Mouse (Mus musculus) stomach, embryonic 14.5 days (tissue): Measurements from ENCODE around the gene Crlf2. TPM values are rescaled to one million over a fixed set of nuclear protein-coding genes. Genes with fewer than 3 reads are reported as not detected.

Experiments
- ATAC-seq: fragments of 200-750 bp; cut with Nextera tagmentation; 2 replicates; pipeline ENCODE4 v1.8.0; 2017; ENCODE audit warnings: low read depth, moderate TSS enrichment; ENCODE audit not compliant: insufficient number of reproducible peaks, insufficient read depth, low FRiP score
- H3K27ac ChIP-seq: fragments of 300-500 bp; sonication (generic); 2 replicates; pipeline ENCODE4 v1.5.1; 2014; ENCODE audit warnings: mild to moderate bottlenecking, low read length, moderate library complexity, mixed read lengths
- H3K27me3 ChIP-seq: fragments of 300-500 bp; sonication (generic); 2 replicates; pipeline ENCODE4 v1.6.1; 2014; ENCODE audit warnings: low read length, control low read depth, mixed read lengths; ENCODE audit not compliant: control insufficient read depth, insufficient read depth
- H3K36me3 ChIP-seq: fragments of 300-500 bp; sonication (generic); 2 replicates; pipeline ENCODE4 v1.6.1; 2014; ENCODE audit warnings: mild to moderate bottlenecking, control low read depth, low read length, moderate library complexity, mixed read lengths; ENCODE audit not compliant: control insufficient read depth, insufficient read depth
- H3K4me1 ChIP-seq: fragments of 300-500 bp; sonication (generic); 2 replicates; pipeline ENCODE4 v1.6.1; 2014; ENCODE audit warnings: low read length, control low read depth, mixed read lengths; ENCODE audit not compliant: control insufficient read depth, insufficient read depth
- H3K4me2 ChIP-seq: fragments of 300-500 bp; sonication (generic); replicated peaks from 2 replicates; pipeline ENCODE4 v1.6.1; 2014; ENCODE audit warnings: low read depth, low read length, control low read depth
- H3K4me3 ChIP-seq: fragments of 300-500 bp; sonication (generic); 2 replicates; pipeline ENCODE4 v1.5.1; 2014; ENCODE audit warnings: low read depth, low read length, control low read depth
- H3K9ac ChIP-seq: fragments of 300-500 bp; sonication (generic); replicated peaks from 2 replicates; pipeline ENCODE4 v1.6.1; 2014; ENCODE audit warnings: low read depth, mild to moderate bottlenecking, control low read depth, low read length, moderate library complexity, mixed read lengths
- H3K9me3 ChIP-seq: fragments of 300-500 bp; sonication (generic); 2 replicates; pipeline ENCODE4 v1.6.1; 2016; ENCODE audit warnings: low read depth, low read length, control low read depth; ENCODE audit not compliant: control insufficient read depth
- WGBS: fragments of 180-500 bp; shearing (Covaris S2); extraction: QIAGEN DNeasy Blood & Tissue Kit; methylation state at CpG from one replicate; pipeline ENCODE4 v1.1.7; 2014; 5-methylcytosine and 5-hydroxymethylcytosine counted together
- polyA plus RNA-seq: library from polyadenylated mRNA; unstranded; fragments of >200 nt; fragmentation: Nextera tagmentation; extraction: Ambion mirVana; gene quantifications from 2 replicates; pipeline ENCODE4 v1.2.1, GENCODE M21; 2014

The Crlf2 gene
- polyA plus RNA-seq, result 8.7 and 9.6 TPM in 2 replicates

GRCm38 (mm10) chr5:109558404-109559160, at the start of gene Crlf2:
Gene Crlf2 (minus strand): TSS chr5:109558993.
- H3K4me3 ChIP-seq, result peak within 1 kb of the TSS; percentile 57
- H3K9me3 ChIP-seq, result peaks cover 27% of the 10 kb centered on the region
- no peaks in the 10 kb centered on the region for H3K4me1 ChIP-seq
- under 1% methylated on average over 65 of the region's 73 CpGs for WGBS
- no peaks in the 10 kb centered on the region for H3K27me3 ChIP-seq
- peak within 1 kb of the TSS; percentile 93 for H3K27ac ChIP-seq
- no peaks in the 10 kb centered on the region for H3K36me3 ChIP-seq
- H3K4me2 ChIP-seq, result peak within 1 kb of the TSS; percentile 40
- H3K9ac ChIP-seq, result peak within 1 kb of the TSS; percentile 18; the same call in 1 of the 2 replicates
- ATAC-seq, result peak; percentile 55

- Histone ChIP-seq H3K27me3 (no peaks in the 10 kb centered on the region), H3K9ac (no peak overlapping the region), H3K36me3 (no peaks in the 10 kb centered on the region), H3K4me1 (no peaks in the 10 kb centered on the region), H3K27ac (no peak overlapping the region), H3K4me2 (no peak overlapping the region), H3K4me3 (no peak overlapping the region), H3K9me3 (no peaks in the 10 kb centered on the region)
- 22% methylated on average over 1 of the region's 1 CpGs for WGBS
- no peak for ATAC-seq
Measured at GRCm38 (mm10) chr5:109602585-109602984, 43.8 kb upstream of the Crlf2 start.

- Histone ChIP-seq H3K36me3 (no peaks in the 10 kb centered on the region), H3K9me3 (no peaks in the 10 kb centered on the region), H3K4me3 (no peak overlapping the region), H3K27ac (no peak overlapping the region), H3K27me3 (no peaks in the 10 kb centered on the region), H3K9ac (no peak overlapping the region), H3K4me2 (no peak overlapping the region), H3K4me1 (no peaks in the 10 kb centered on the region)
- WGBS, result 9% methylated on average over 3 of the region's 3 CpGs
- 0 out of 2 replicates have a peak, but pooled peaks have one; percentile 4 for ATAC-seq
Measured at GRCm38 (mm10) chr5:109601080-109601479, 42.3 kb upstream of the Crlf2 start.

DNA sequence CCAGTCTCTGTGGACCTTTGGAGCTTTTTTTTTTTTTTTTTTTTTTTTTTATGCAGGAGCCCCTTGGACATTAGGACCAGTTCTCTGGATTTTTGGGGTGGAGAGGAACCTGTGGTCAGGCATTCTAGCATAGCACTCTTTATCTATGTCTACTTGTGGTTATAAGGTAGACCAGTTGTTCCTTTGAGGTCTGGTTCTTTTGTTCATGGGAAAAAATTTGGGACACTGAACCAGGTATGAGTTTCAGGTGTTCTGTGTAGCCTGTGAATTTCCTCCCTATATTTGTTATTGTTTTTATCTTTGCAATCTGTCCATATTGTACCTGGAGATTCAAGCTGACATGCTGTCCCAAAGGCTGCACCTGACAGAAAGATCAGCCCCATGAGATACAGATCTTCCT, 40.1 kb upstream of the Crlf2 start:
- ATAC-seq, result no peak
- Histone ChIP-seq H3K27ac (no peak overlapping the region), H3K27me3 (no peaks in the 10 kb centered on the region), H3K9me3 (no peaks in the 10 kb centered on the region), H3K36me3 (no peaks in the 10 kb centered on the region), H3K4me2 (no peak overlapping the region), H3K9ac (no peak overlapping the region), H3K4me1 (no peaks in the 10 kb centered on the region), H3K4me3 (no peak overlapping the region)

GRCm38 (mm10) chr5:109596647-109597046, 37.9 kb upstream of the Crlf2 start:
- H3K4me1 ChIP-seq, result no peaks in the 10 kb centered on the region
- WGBS, result 31% methylated on average over 5 of the region's 5 CpGs

DNA sequence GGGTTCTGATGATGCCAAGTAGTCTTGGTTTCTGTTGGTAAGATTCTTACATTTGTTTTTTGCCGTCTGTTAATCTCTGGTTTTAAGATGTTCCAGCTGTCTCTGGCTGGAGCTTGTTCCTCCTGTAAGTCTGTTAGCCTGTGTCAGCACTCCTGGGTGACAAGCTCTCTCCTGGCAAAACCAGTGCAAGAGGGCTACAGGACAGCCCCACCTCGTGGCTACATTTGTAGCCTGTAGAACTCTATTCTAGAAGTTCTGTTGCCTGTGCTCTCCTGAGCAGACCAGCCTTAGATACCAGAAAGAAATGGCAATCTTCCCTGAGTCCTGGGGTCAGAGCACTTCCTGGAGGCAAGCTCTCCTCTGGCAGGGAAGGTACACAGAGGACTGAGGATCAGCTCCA, 4.0 kb upstream of the Crlf2 start:
- Histone ChIP-seq H3K36me3 (no peaks in the 10 kb centered on the region), H3K4me3 (no peak overlapping the region), H3K4me1 (no peaks in the 10 kb centered on the region), H3K27ac (no peak overlapping the region), H3K9me3 (no peaks in the 10 kb centered on the region), H3K27me3 (no peaks in the 10 kb centered on the region), H3K9ac (no peak overlapping the region), H3K4me2 (no peak overlapping the region)
- 60% methylated on average over 2 of the region's 2 CpGs for WGBS
- no peak for ATAC-seq

More at GRCm38 (mm10) chr5:109596647-109597046, 37.9 kb upstream of the Crlf2 start:
- no peak overlapping the region for H3K4me3 ChIP-seq
- H3K36me3 ChIP-seq, result no peaks in the 10 kb centered on the region
- ATAC-seq, result no peak
- H3K27me3 ChIP-seq, result no peaks in the 10 kb centered on the region
- no peak overlapping the region for H3K9ac ChIP-seq
- no peaks in the 10 kb centered on the region; the same call in 1 of the 2 replicates for H3K9me3 ChIP-seq
- no peak overlapping the region for H3K27ac ChIP-seq
- no peak overlapping the region for H3K4me2 ChIP-seq

DNA sequence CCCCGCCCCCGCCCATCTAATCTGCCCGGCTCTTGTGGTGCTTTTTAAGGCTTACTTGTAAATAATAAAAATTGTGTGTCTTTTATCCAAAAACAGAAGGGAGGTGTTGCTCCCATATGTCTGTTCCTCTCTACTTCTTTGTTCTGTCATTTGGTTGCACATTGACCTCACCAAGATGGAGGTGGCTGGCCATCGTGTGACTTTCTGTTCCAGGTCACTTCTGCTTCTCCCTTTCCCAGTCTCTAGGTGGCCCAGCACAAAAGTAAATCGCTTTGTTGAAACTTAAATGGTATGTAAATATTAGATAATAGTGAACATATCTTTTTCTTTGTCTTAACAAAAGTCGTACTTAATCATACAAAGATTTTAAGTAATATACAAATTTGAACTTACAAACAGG, 398 bp upstream of the Crlf2 start:
- Histone ChIP-seq H3K4me3 (peak overlapping the region; percentile 57), H3K27me3 (no peaks in the 10 kb centered on the region), H3K9me3 (peaks cover 24% of the 10 kb centered on the region), H3K4me2 (peak overlapping the region; percentile 40), H3K27ac (peak overlapping the region; percentile 93; the same call in 1 of the 2 replicates), H3K4me1 (no peaks in the 10 kb centered on the region), H3K36me3 (no peaks in the 10 kb centered on the region), H3K9ac (no peak overlapping the region)
- ATAC-seq, result no peak
- WGBS, result 17% methylated on average over 6 of the region's 6 CpGs

- WGBS, result under 1% methylated on average over 9 of the region's 9 CpGs
- no peaks in the 10 kb centered on the region for H3K27me3 ChIP-seq
- ATAC-seq, result no peak
Measured at GRCm38 (mm10) chr5:109558123-109558403, 730 bp downstream of the Crlf2 start.

More at GRCm38 (mm10) chr5:109558123-109558403, 730 bp downstream of the Crlf2 start:
- H3K36me3 ChIP-seq, result no peaks in the 10 kb centered on the region
- peaks cover 32% of the 10 kb centered on the region for H3K9me3 ChIP-seq
- H3K4me1 ChIP-seq, result no peaks in the 10 kb centered on the region
- H3K9ac ChIP-seq, result no peak overlapping the region; the same call in 1 of the 2 replicates
- peak overlapping the region; percentile 57 for H3K4me3 ChIP-seq
- H3K4me2 ChIP-seq, result peak overlapping the region; percentile 40
- peak overlapping the region; percentile 74 for H3K27ac ChIP-seq
